Comparison of ENCODE assay signal across 17 mouse cellular contexts in the genomic region with DNA sequence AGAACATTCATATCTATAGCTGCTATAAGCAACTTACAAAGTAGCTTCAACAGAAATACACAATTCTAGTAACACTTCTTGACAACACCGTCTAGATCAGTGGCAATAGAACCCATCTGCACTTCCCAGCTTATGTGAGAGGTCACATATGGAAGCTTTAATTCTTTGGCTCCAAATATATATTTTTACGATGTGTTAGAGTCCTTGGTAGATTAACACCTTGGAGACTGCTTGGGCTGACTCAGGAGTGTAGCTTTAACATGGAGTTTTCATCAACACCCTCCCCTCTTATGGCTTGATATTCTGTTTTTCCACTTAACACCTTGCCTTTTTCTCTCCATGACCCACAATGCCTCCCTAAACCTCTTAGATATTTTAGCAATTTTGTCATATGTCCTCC.
"Had no signal": no experiment of that assay in that cellular context is flagged by ENCODE, and none has a peak within 500 bp of the region (broad histone marks: within the 10 kb centered on the region; RNA-seq: fewer than 3 reads in every experiment).

No protein-coding gene starts in this region.

- H3K4me3 ChIP-seq: lung, embryonic 15.5 days; megakaryocyte, embryonic 14.5 days; midbrain, embryonic 13.5 days; midbrain, embryonic 15.5 days; neural tube, embryonic 12.5 days; stomach, embryonic 15.5 days had no signal

- H3K9me3 ChIP-seq: lung, embryonic 15.5 days; megakaryocyte, embryonic 14.5 days; midbrain, embryonic 13.5 days; midbrain, embryonic 15.5 days; neural tube, embryonic 12.5 days; stomach, embryonic 15.5 days had no signal

- H3K4me2 ChIP-seq: lung, embryonic 15.5 days; midbrain, embryonic 11.5 days; midbrain, embryonic 13.5 days; midbrain, embryonic 15.5 days; neural tube, embryonic 12.5 days; stomach, embryonic 15.5 days had no signal

- DNase-seq: lung, adult 2 months; lung, postnatal 14 days; lung, postnatal 36 days; right cerebral cortex, postnatal 14 days; thymus, adult 2 months; thymus, postnatal 25 days; thymus, postnatal 4 days had no signal

- H3K36me3 ChIP-seq: lung, embryonic 15.5 days; midbrain, embryonic 13.5 days; midbrain, embryonic 15.5 days; neural tube, embryonic 12.5 days; stomach, embryonic 15.5 days had no signal

- H3K4me1 ChIP-seq: lung, embryonic 15.5 days; megakaryocyte, embryonic 14.5 days; midbrain, embryonic 13.5 days; midbrain, embryonic 15.5 days; neural tube, embryonic 12.5 days; stomach, embryonic 15.5 days had no signal

- H3K27me3 ChIP-seq: lung, embryonic 15.5 days; megakaryocyte, embryonic 14.5 days; midbrain, embryonic 13.5 days; midbrain, embryonic 15.5 days; neural tube, embryonic 12.5 days; stomach, embryonic 15.5 days had no signal

- ATAC-seq: lung, postnatal 0 days; midbrain, embryonic 13.5 days; midbrain, embryonic 15.5 days had no signal

- H3K9ac ChIP-seq: lung, embryonic 15.5 days; midbrain, embryonic 13.5 days; midbrain, embryonic 15.5 days; neural tube, embryonic 12.5 days; stomach, embryonic 15.5 days had no signal

- H3K27ac ChIP-seq: lung, embryonic 15.5 days; macrophage; midbrain, embryonic 13.5 days; midbrain, embryonic 15.5 days; neural tube, embryonic 12.5 days; stomach, embryonic 15.5 days; stomach, postnatal 0 days had no signal
